11 mouse cellular contexts compared by ENCODE assay signal in genomic region chr6:97535763-97536445, GRCm38 (mm10).
DNase-seq lines count a peak whose midpoint lies in the region; ATAC-seq lines count a peak whose summit lies in the region.
"Had no signal": no experiment of that assay in that cellular context is flagged by ENCODE, and none has a peak within 500 bp of the region (broad histone marks: within the 10 kb centered on the region; RNA-seq: fewer than 3 reads in every experiment).

No protein-coding gene starts in this region.

- 73% methylated on average over 9 of the region's 9 CpGs for WGBS in neural tube, embryonic 12.5 days

- ATAC-seq in neural tube, embryonic 12.5 days (ENCODE audit: low FRiP score, low read depth), result 0 out of 2 replicates have a peak, but pooled peaks have one; percentile 25

- no peak overlapping the region for H3K4me3 ChIP-seq in neural tube, embryonic 12.5 days

- no peak overlapping the region for H3K4me2 ChIP-seq in neural tube, embryonic 12.5 days (replicated peaks)
- H3K4me2 ChIP-seq: lung, embryonic 14.5 days had no signal

- no peaks in the 10 kb centered on the region for H3K9me3 ChIP-seq in neural tube, embryonic 12.5 days

- H3K27ac ChIP-seq in neural tube, embryonic 12.5 days, result no peak overlapping the region
- H3K27ac ChIP-seq: kidney, postnatal 0 days had no signal

- DNase-seq in neural tube, embryonic 10.5 days (ENCODE audit: extremely low spot score, low spot score), result no peak
- DNase-seq in cerebellum, postnatal 25 days, result peak; percentile 62 to 73
- DNase-seq in layer of hippocampus, adult 18-20 months (ENCODE audit: low spot score in 2 of 2), result peak; percentile 82 to 90
- peak; percentile 8 to 14 for DNase-seq in right cerebral cortex, postnatal 36 days (ENCODE audit: low spot score in 2 of 2)
- DNase-seq in testis, postnatal 10 days (ENCODE audit: low spot score), result no peak
- no peak for DNase-seq in ovary, adult 18-20 months (ENCODE audit: low spot score)
- no peak for DNase-seq in embryo, embryonic 10.5 days (ENCODE audit: low spot score)
- DNase-seq: lung, embryonic 14.5 days; thymus, adult 18-20 months had no signal

- no peak overlapping the region for H3K9ac ChIP-seq in neural tube, embryonic 12.5 days
- H3K9ac ChIP-seq: lung, embryonic 14.5 days had no signal

- no peaks in the 10 kb centered on the region for H3K27me3 ChIP-seq in neural tube, embryonic 12.5 days (replicated peaks)

- H3K36me3 ChIP-seq in neural tube, embryonic 12.5 days, result 0 out of 2 replicates have a peak, but pooled peaks cover 2% of the 10 kb centered on the region

- H3K4me1 ChIP-seq in neural tube, embryonic 12.5 days, result 0 out of 2 replicates have a peak, but pooled peaks cover 4% of the 10 kb centered on the region

Comparison
In these comparisons a context has a peak if more than half of its experiments do, and no peak if none do; other contexts are left out.
1. DNase-seq: peak in cerebellum, postnatal 25 days (2 of 2), layer of hippocampus, adult 18-20 months (2 of 2) and right cerebral cortex, postnatal 36 days (2 of 2); none in neural tube, embryonic 10.5 days (single experiment), testis, postnatal 10 days (single experiment), ovary, adult 18-20 months (single experiment) and embryo, embryonic 10.5 days (single experiment).